Mouse (Mus musculus) B cell, adult 2 months (primary cell): ENCODE measurements around the gene Sorl1.

Experiments used
- DNase-seq, 2 experiments: peaks; one replicate each; pipeline ENCODE4 v3.0.0; 2022

Gene Sorl1

DNA sequence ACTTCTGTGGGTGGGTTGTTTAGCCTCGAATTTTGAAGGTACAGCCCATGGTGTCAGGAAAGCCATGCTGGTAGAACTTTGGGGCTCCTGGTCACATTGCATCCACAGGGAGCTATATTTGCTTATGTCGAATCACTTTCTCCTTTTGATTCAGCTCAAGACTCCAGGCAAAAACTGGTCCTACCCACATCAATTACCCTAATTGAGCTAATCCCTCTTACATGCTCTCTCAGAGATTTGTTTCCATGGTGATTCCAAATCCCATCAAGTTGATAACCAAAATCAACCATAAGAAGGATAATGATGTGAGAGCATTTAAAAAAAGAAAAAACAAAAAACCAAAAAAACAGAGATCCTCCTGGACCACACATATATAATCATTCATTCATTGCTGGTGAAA is 75.6 kb downstream of the Sorl1 start:
- no peak for DNase-seq

GRCm38 (mm10) chr9:42047786-42048185 is 76.3 kb downstream of the Sorl1 start:
- peak; percentile 41 to 48 for DNase-seq

DNA sequence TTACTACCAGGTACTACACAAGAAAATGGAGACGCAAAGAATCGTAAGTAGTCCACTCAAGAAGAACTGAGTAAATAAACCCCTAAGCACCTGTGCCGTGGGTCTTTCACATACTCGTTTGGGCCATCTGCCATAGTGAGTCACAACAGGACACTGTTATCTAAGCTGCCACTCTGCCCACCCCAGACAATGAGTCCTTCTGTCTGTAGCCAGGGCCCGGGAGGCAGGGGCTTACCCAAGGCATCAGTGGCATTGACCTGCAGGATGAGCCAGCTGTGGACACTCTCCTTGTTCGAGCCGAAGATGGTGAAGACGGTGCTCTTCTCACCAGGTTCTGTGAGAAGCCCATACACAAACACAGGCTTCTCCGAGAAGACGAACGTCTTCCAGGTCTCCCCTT is 77.8 kb downstream of the Sorl1 start:
- no peak for DNase-seq

DNA sequence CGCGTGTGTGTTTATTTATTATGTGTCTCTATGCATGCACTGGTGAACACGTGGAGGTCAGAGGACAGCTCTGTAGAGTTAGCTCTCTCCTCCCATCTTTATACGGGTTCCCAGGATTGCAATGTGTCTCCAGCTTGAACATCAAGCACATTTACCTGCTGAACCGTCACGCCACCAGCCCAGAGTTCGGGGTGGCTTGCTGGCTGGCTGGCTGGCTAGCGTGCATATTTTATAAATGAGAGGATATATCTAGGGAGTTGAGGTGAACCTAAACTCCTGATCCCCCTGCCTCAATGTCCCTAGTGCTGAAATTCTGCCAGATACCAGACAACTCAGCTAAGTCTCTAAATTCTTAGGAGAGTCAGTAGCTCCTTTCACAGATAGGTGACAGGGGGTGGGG is 79.4 kb downstream of the Sorl1 start:
- DNase-seq = no peak

DNA sequence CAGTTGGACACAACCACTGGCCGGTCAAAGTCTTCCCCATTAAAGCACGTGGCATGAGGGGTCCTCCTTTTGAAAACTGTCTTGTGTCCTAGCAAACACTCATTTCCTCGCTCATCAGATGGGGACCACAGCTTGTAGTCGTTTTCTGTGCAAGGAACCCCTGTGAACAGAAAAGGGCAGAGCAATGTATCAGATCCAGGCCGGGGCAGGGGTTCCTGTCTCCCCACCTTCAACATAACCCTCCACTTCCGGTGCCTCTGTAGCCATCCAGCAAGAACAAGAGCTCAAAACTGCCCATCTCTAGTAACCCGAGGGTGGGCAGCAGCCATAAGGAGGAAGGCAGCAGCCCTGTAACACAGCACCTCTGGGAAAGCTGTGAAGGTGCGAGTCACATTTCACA is 80.2 kb downstream of the Sorl1 start:
- DNase-seq = no peak

GRCm38 (mm10) chr9:42039000-42039992 is 84.8 kb downstream of the Sorl1 start:
- no peak for DNase-seq

- DNase-seq = no peak
Observed at GRCm38 (mm10) chr9:42036885-42037284, 87.2 kb downstream of the Sorl1 start.

GRCm38 (mm10) chr9:42035995-42036394 is 88.1 kb downstream of the Sorl1 start:
- peak in 1 of 2 experiments; percentile 45 for DNase-seq

GRCm38 (mm10) chr9:42035213-42035765 is 88.8 kb downstream of the Sorl1 start:
- no peak for DNase-seq

DNA sequence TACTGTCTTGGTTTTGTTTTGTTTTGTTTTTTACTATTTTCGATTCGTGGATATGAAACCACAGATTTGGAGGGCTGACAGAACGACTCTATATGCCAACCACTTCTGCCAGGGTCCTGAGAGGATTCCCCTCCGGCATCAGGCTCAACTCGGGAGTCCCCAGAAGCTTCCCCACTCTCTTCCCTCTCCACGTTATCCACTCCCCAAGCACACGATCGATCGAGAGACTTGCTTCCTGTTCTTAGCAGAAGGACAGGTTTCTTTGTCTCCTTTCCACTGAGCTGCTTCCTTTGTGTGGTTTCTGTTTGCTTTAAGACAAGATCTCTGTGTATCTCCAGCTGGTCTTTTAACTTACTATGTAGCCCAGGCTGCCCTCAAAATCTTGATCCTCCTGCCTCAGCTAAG is 90.0 kb downstream of the Sorl1 start:
- peak; percentile 38 to 41 for DNase-seq

GRCm38 (mm10) chr9:42033291-42034115 is 90.6 kb downstream of the Sorl1 start:
- DNase-seq = peak; percentile 58 to 62

GRCm38 (mm10) chr9:42032419-42032818 is 91.7 kb downstream of the Sorl1 start:
- DNase-seq = peak in 1 of 2 experiments; percentile 32

DNA sequence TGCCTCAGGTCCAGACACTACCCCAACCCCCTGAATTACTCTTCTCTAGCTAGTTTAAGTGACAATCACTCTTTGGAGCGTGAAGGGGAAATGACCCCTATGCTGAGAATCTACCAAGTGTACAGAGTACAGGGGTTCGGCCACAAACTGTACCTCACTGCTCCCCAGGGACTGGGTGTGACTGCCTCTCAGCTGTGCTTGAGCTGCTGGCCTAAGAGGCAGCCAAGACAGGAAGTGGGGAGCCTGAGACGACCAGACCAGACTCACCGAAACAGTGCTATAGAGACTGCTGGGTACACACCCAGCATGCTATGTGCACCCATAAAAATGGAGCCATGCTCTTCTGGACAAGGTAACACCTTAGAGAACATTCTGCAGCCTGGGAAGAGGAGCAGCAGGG is 95.3 kb downstream of the Sorl1 start:
- DNase-seq = peak; percentile 93 to 96

DNA sequence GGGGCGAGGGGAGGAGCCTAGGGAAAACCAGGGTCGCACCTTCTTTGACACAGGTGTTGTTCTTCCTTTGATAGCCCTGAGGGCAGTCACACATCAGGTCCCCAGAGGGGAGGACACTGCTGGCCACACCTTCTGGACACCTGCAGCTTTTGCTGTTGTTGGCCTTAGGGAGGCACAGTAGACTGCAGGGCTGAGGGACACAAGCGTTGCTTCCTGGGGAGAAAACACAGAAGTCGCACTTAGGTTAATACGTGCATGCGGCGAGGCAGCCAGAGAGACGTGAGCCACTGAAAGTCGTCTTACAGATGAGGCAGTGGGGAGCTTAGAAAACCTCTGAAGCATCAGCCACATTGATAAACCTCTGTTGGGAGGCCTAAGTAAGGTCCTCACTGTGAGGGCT is 99.8 kb downstream of the Sorl1 start:
- peak; percentile 41 to 42 for DNase-seq

DNA sequence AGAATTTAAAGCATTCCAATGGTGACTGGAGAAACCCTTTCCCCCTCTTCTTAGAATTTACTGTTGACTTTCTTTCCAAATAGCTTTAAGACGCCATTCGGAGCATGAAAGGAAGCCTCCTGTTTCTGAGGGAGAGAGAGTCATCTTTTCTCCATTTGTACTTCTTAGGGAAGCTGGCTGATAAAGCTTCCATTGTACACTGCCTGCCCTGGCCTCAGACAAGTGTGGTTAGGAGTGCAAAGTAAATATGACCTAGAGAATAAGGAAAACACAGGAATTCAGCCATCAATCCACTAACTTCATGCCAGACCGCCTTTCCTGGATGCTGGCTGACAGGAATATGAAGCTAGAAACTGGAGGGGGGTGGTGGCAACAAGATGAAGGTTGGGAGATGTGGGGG is 100.7 kb downstream of the Sorl1 start:
- no peak for DNase-seq

DNA sequence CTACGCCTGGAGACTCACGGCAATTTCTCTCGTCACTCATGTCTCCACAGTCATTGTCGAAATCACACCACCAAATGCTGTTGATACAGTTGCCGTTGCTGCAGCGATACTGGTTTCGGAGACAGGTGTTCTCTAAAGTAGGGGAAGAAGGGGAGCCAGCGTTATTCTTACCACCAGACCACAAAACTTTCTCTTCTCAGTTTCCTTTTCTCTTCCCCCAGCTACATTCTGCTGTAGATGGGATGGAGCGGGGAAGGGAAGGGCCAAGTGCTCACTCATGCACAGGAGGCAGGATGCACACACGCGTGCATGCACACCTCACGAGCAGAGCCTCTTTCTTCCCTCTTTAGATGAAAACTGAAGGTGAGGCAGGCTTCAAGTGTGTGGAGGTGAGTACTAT is 101.8 kb downstream of the Sorl1 start:
- DNase-seq = peak; percentile 67 to 74

GRCm38 (mm10) chr9:42019308-42020031 is 104.6 kb downstream of the Sorl1 start:
- no peak for DNase-seq

GRCm38 (mm10) chr9:42008501-42008900 is 115.6 kb downstream of the Sorl1 start:
- DNase-seq = no peak

- no peak for DNase-seq
Observed at GRCm38 (mm10) chr9:42005101-42005500, 119.0 kb downstream of the Sorl1 start.

GRCm38 (mm10) chr9:42004140-42004539 is 120.0 kb downstream of the Sorl1 start:
- DNase-seq = no peak

DNA sequence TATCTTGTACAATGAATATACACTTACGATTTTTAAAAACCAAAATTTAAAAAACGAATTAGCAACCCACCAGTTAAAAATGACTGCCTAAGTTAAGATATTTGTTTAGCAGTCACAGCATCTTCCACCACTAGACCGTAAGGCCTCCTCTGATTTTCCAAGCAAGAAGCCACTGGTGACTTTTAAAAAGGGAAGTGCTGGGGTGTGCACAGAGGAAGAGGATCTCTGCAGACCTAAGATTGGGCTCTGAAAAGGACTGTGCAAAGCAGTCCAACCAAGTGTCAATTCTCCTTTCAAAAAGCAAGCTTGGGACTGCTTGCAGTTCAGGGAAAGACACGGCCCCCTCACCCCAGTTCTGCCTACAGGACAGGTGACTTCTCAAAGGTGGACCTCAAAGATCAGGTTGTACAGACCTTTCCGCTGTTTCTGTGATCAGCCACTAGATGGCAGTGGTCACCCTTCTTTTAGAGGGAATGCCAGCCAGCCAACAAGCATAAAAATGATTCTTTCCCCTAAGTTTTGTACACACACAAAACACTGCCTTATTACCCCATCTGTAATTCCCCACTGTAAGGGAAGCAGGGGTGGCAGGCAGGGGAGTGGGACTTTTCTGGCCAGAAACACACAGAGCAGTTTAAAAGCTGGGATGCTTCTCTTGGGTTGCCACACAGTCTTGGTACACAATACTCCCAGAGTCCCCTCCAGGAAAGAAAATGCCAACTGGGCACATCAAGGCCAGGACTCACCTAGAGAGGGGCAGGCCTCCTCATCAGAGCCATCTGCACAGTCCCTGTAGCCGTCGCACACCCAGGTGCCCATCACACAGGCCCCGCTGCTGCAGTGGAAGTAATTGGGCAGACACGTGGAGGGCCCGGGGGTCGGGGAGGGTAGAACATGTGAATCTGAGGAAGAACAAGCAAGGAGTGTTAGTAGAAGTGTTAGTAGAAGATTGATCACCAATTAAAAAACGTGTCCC is 124.3 kb downstream of the Sorl1 start:
- DNase-seq = peak; percentile 75 to 77
